Comparison of ENCODE assay signal across 24 mouse cellular contexts in the genomic region with DNA sequence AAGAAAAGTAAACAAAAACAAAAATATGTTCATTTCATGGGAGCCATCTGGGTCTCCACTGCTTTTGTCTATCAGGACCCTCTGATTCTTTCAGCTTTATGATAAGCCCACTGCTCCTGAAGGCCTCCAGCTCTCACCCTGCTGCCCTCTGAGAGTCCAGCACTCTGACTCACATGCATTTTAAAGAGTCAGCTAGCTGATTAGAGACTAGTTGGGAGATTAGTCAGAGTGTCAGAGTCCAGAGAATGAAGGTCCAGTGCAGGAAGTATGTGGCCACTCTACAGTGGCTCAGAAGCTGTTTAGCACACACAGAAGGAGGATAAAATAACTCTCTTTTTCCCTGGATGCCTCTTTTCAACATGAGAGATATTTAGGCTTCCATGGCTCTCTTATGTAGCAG. TPM values are rescaled to one million over a fixed set of nuclear protein-coding genes. Genes with fewer than 3 reads are reported as not detected.
DNase-seq lines count a peak whose midpoint lies in the region; ATAC-seq and TF ChIP-seq lines count a peak whose summit lies in the region.
"Had no signal": no experiment of that assay in that cellular context is flagged by ENCODE, and none has a peak within 500 bp of the region (broad histone marks: within the 10 kb centered on the region; RNA-seq: fewer than 3 reads in every experiment).

No protein-coding gene starts in this region.

- no peaks in the 10 kb centered on the region for H3K36me3 ChIP-seq in intestine, postnatal 0 days (ENCODE audit: control insufficient read depth, insufficient read depth)
- H3K36me3 ChIP-seq: embryonic facial prominence, embryonic 12.5 days; heart, embryonic 13.5 days had no signal

- TF ChIP-seq POLR2A in embryonic fibroblast, embryonic 13.5 days (IDR thresholded peaks at IDR 0.05; ENCODE audit: low read depth, low read length): no peak

- no peak overlapping the region for H3K4me3 ChIP-seq in embryonic fibroblast, embryonic 13.5 days (ENCODE audit: insufficient read depth, low read length)
- no peak overlapping the region for H3K4me3 ChIP-seq in intestine, postnatal 0 days (ENCODE audit: low read depth, low read length)
- H3K4me3 ChIP-seq: embryonic facial prominence, embryonic 12.5 days; forebrain, embryonic 13.5 days; heart, embryonic 13.5 days had no signal

- H3K9ac ChIP-seq in intestine, postnatal 0 days (ENCODE audit: low read depth, low read length): no peak overlapping the region
- H3K9ac ChIP-seq: embryonic facial prominence, embryonic 12.5 days; forebrain, embryonic 13.5 days; heart, embryonic 13.5 days had no signal

- H3K27me3 ChIP-seq in intestine, postnatal 0 days (replicated peaks; ENCODE audit: control insufficient read depth, insufficient read depth, low read length): no peaks in the 10 kb centered on the region
- H3K27me3 ChIP-seq: embryonic facial prominence, embryonic 12.5 days; forebrain, embryonic 13.5 days; heart, embryonic 13.5 days had no signal

- H3K4me1 ChIP-seq in embryonic fibroblast, embryonic 13.5 days (ENCODE audit: control insufficient read depth, insufficient read depth, low read length): no peaks in the 10 kb centered on the region
- H3K4me1 ChIP-seq in intestine, postnatal 0 days (replicated peaks; ENCODE audit: control insufficient read depth, insufficient read depth, low read length): no peaks in the 10 kb centered on the region
- H3K4me1 ChIP-seq: embryonic facial prominence, embryonic 12.5 days; forebrain, embryonic 13.5 days had no signal

- DNase-seq in Muller cell, postnatal 12 days (ENCODE audit: inconsistent ontology term): peak; percentile 76
- DNase-seq in right cerebral cortex, adult 2 months (ENCODE audit: low spot score in 2 of 2): no peak
- no peak for DNase-seq in layer of hippocampus, adult 18-20 months (ENCODE audit: low spot score in 2 of 2)
- DNase-seq in lung, postnatal 4 days: no peak
- no peak for DNase-seq in right cerebral cortex, adult 18-20 months
- DNase-seq: adrenal gland, postnatal 10 days; cerebellum, adult 11-12 months; cerebellum, adult 9-10 months; cerebellum, postnatal 25 days; gastrocnemius, postnatal 36 days; heart, adult 11 months; heart, postnatal 36 days had no signal

- peak overlapping the region; percentile 40; the same call in 1 of the 2 replicates for H3K27ac ChIP-seq in embryonic fibroblast, embryonic 13.5 days (ENCODE audit: insufficient read depth, low read length)
- H3K27ac ChIP-seq in intestine, postnatal 0 days (ENCODE audit: low read depth, low read length): no peak overlapping the region
- H3K27ac ChIP-seq: embryonic facial prominence, embryonic 12.5 days; forebrain, embryonic 13.5 days; heart, embryonic 13.5 days; hindbrain, postnatal 0 days had no signal

- peak; percentile 80 for ATAC-seq in intestine, postnatal 0 days
- ATAC-seq: forebrain, embryonic 13.5 days; hindbrain, postnatal 0 days had no signal

- no peak overlapping the region for H3K4me2 ChIP-seq in intestine, postnatal 0 days (replicated peaks; ENCODE audit: low read depth)
- H3K4me2 ChIP-seq: embryonic facial prominence, embryonic 12.5 days; forebrain, embryonic 13.5 days; heart, embryonic 13.5 days had no signal

- no peaks in the 10 kb centered on the region for H3K9me3 ChIP-seq in intestine, postnatal 0 days (ENCODE audit: control insufficient read depth)
- H3K9me3 ChIP-seq: embryonic facial prominence, embryonic 12.5 days; forebrain, embryonic 13.5 days; heart, embryonic 13.5 days had no signal

- no peak for TF ChIP-seq CTCF in embryonic fibroblast, embryonic 13.5 days (IDR thresholded peaks at IDR 0.05; ENCODE audit: borderline replicate concordance, insufficient read depth, low read length)
- no peak for TF ChIP-seq CTCF in intestine, postnatal 0 days (IDR thresholded peaks at IDR 0.05; ENCODE audit: low read depth)

RNA-seq across cellular contexts. Expression of gene Clca3b, which starts 37.8 kb away (rescaled TPM):
- polyA plus RNA-seq in embryonic fibroblast, embryonic 13.5 days (2011; ENCODE audit: insufficient read length, low read depth, missing spikeins): not detected in 2 replicates
- 2.5 and 3.6 TPM in 2 replicates for polyA plus RNA-seq in intestine, postnatal 0 days (2015; fragmentation: Nextera tagmentation; extraction: Ambion mirVana)
- total RNA-seq in layer of hippocampus, adult 18-20 months (2021): not detected
- total RNA-seq: adrenal gland, postnatal 10 days; gastrocnemius, adult 8-10 months; gastrocnemius, postnatal 36 days; heart, postnatal 36 days; hindbrain, postnatal 0 days; MEL had no signal
- polyA plus RNA-seq: cortical plate, adult 2 months; embryonic facial prominence, embryonic 12.5 days; forebrain, embryonic 13.5 days; heart, embryonic 13.5 days; heart, postnatal 0 days; hindbrain, embryonic 11.5 days; hindbrain, postnatal 0 days had no signal

RNA-seq across cellular contexts. Expression of gene Clca4b, which starts 45.4 kb away (rescaled TPM):
- polyA plus RNA-seq in embryonic fibroblast, embryonic 13.5 days (2011; ENCODE audit: insufficient read length, low read depth, missing spikeins): not detected in 2 replicates
- polyA plus RNA-seq in intestine, postnatal 0 days (2015; fragmentation: Nextera tagmentation; extraction: Ambion mirVana): 776 and 777 TPM in 2 replicates
- total RNA-seq in layer of hippocampus, adult 18-20 months (2021): not detected
- total RNA-seq: adrenal gland, postnatal 10 days; gastrocnemius, adult 8-10 months; gastrocnemius, postnatal 36 days; heart, postnatal 36 days; hindbrain, postnatal 0 days; MEL had no signal
- polyA plus RNA-seq: C2C12; cortical plate, adult 2 months; embryonic facial prominence, embryonic 12.5 days; forebrain, embryonic 13.5 days; heart, embryonic 13.5 days; heart, postnatal 0 days; hindbrain, embryonic 11.5 days had no signal

Comparison
In these comparisons a context has a peak if more than half of its experiments do, and no peak if none do; other contexts are left out.
1. RNA of gene Clca4b, which starts 45.4 kb away (polyA plus RNA-seq): 776 to 777 TPM in intestine, postnatal 0 days; not detected in embryonic fibroblast, embryonic 13.5 days; every median in the first group is over 100 times any median in the second.